Mouse (Mus musculus) embryonic facial prominence, embryonic 11.5 days (tissue): ENCODE data around the gene Cacna1c. TPM values are rescaled to one million over a fixed set of nuclear protein-coding genes. Genes with fewer than 3 reads are reported as not detected.

Experiments used
- ATAC-seq: fragments of 200-750 bp; cut with Nextera tagmentation; replicated peaks from 2 replicates; pipeline ENCODE4 v1.8.0; 2017; ENCODE audit warnings: low read depth; ENCODE audit not compliant: insufficient number of reproducible peaks, low FRiP score, low TSS enrichment
- DNase-seq: peaks from one replicate; pipeline ENCODE4 v3.0.0-alpha.2; 2015; ENCODE audit warnings: low spot score
- H3K27ac ChIP-seq: fragments of 300-500 bp; sonication (generic); replicated peaks from 2 replicates; pipeline ENCODE4 v1.5.1; 2014; ENCODE audit warnings: mild to moderate bottlenecking, low read depth, low read length, control low read depth
- H3K27me3 ChIP-seq: fragments of 300-500 bp; sonication (generic); 2 replicates; pipeline ENCODE4 v1.6.1; 2014; ENCODE audit warnings: mild to moderate bottlenecking, low read length, moderate library complexity, mixed read lengths; ENCODE audit not compliant: control insufficient read depth, insufficient read depth
- H3K36me3 ChIP-seq: fragments of 300-500 bp; sonication (generic); replicated peaks from 2 replicates; pipeline ENCODE4 v1.6.1; 2014; ENCODE audit warnings: low read depth, mild to moderate bottlenecking, low read length, moderate library complexity, mixed read lengths; ENCODE audit not compliant: control insufficient read depth, insufficient read depth
- H3K4me1 ChIP-seq: fragments of 300-500 bp; sonication (generic); 2 replicates; pipeline ENCODE4 v1.6.1; 2014; ENCODE audit warnings: low read length, mixed read lengths; ENCODE audit not compliant: control insufficient read depth, insufficient read depth
- H3K4me2 ChIP-seq: fragments of 300-500 bp; sonication (generic); 2 replicates; pipeline ENCODE4 v1.6.1; 2014; ENCODE audit warnings: low read depth, mild to moderate bottlenecking, control low read depth, low read length, moderate library complexity
- H3K4me3 ChIP-seq: fragments of 300-500 bp; sonication (generic); 2 replicates; pipeline ENCODE4 v1.5.1; 2014; ENCODE audit warnings: low read depth, low read length, control low read depth
- H3K9ac ChIP-seq: fragments of 300-500 bp; sonication (generic); replicated peaks from 2 replicates; pipeline ENCODE4 v1.6.1; 2014; ENCODE audit warnings: mild to moderate bottlenecking, control low read depth, low read length
- H3K9me3 ChIP-seq: fragments of 300-500 bp; sonication (generic); replicated peaks from 2 replicates; pipeline ENCODE4 v1.6.1; 2016; ENCODE audit warnings: mild to moderate bottlenecking, low read length, inconsistent platforms, mixed read lengths; ENCODE audit not compliant: control insufficient read depth
- WGBS: fragments of 180-500 bp; shearing (Covaris S2); extraction: QIAGEN DNeasy Blood & Tissue Kit; methylation state at CpG from one replicate; pipeline ENCODE4 v1.1.7; 2014; 5-methylcytosine and 5-hydroxymethylcytosine counted together
- polyA plus RNA-seq: library from polyadenylated mRNA; unstranded; fragments of >200 nt; fragmentation: Nextera tagmentation; extraction: Ambion mirVana; gene quantifications from 2 replicates; pipeline ENCODE4 v1.2.1, GENCODE M21; 2014

Cacna1c gene
- polyA plus RNA-seq, 1 experiment from 2014 or later: 4.3 TPM

GRCm38 (mm10) chr6:118777457-118777856 is 418.8 kb downstream of the Cacna1c start:
- no peak overlapping the region for H3K4me3 ChIP-seq
- DNase-seq (no peak), ATAC-seq (no peak)
- H3K4me2 ChIP-seq: no peak overlapping the region
- no peaks in the 10 kb centered on the region for H3K4me1 ChIP-seq
- no peak overlapping the region for H3K9ac ChIP-seq
- no peaks in the 10 kb centered on the region for H3K36me3 ChIP-seq
- 65% methylated on average over 8 of the region's 8 CpGs for WGBS
- H3K27ac ChIP-seq: no peak overlapping the region
- H3K9me3 ChIP-seq: no peaks in the 10 kb centered on the region
- no peaks in the 10 kb centered on the region for H3K27me3 ChIP-seq

- Histone ChIP-seq H3K27ac (no peak overlapping the region), H3K36me3 (no peaks in the 10 kb centered on the region), H3K4me3 (no peak overlapping the region), H3K9ac (no peak overlapping the region), H3K4me1 (no peaks in the 10 kb centered on the region), H3K27me3 (no peaks in the 10 kb centered on the region), H3K9me3 (no peaks in the 10 kb centered on the region), H3K4me2 (no peak overlapping the region)
- 81% methylated on average over 9 of the region's 9 CpGs for WGBS
- ATAC-seq: no peak
- DNase-seq: no peak
These were observed 419.8 kb downstream of the Cacna1c start for GRCm38 (mm10) chr6:118776459-118776858.

- H3K9ac ChIP-seq: no peak overlapping the region
- no peak overlapping the region for H3K4me3 ChIP-seq
- no peaks in the 10 kb centered on the region for H3K4me1 ChIP-seq
- H3K9me3 ChIP-seq: no peaks in the 10 kb centered on the region
- DNase-seq (no peak), ATAC-seq (no peak)
- WGBS: 91% methylated on average over 6 of the region's 6 CpGs
- no peak overlapping the region for H3K27ac ChIP-seq
- no peak overlapping the region for H3K4me2 ChIP-seq
- no peaks in the 10 kb centered on the region for H3K27me3 ChIP-seq
- H3K36me3 ChIP-seq: no peaks in the 10 kb centered on the region
These were observed 423.6 kb downstream of the Cacna1c start for GRCm38 (mm10) chr6:118772581-118772980.

- Histone ChIP-seq H3K4me1 (no peaks in the 10 kb centered on the region), H3K4me2 (no peak overlapping the region), H3K4me3 (no peak overlapping the region), H3K27ac (no peak overlapping the region), H3K36me3 (no peaks in the 10 kb centered on the region), H3K9ac (no peak overlapping the region), H3K9me3 (no peaks in the 10 kb centered on the region), H3K27me3 (no peaks in the 10 kb centered on the region)
- DNase-seq: no peak
- no peak for ATAC-seq
- 88% methylated on average over 4 of the region's 4 CpGs for WGBS
These were observed 425.1 kb downstream of the Cacna1c start for GRCm38 (mm10) chr6:118771121-118771520.

GRCm38 (mm10) chr6:118770396-118770795 is 425.8 kb downstream of the Cacna1c start:
- DNase-seq (no peak), ATAC-seq (no peak)
- no peaks in the 10 kb centered on the region for H3K36me3 ChIP-seq
- no peak overlapping the region for H3K4me3 ChIP-seq
- 81% methylated on average over 6 of the region's 6 CpGs for WGBS
- no peak overlapping the region for H3K27ac ChIP-seq
- no peak overlapping the region for H3K9ac ChIP-seq
- H3K4me1 ChIP-seq: no peaks in the 10 kb centered on the region
- H3K4me2 ChIP-seq: no peak overlapping the region
- H3K27me3 ChIP-seq: no peaks in the 10 kb centered on the region
- no peaks in the 10 kb centered on the region for H3K9me3 ChIP-seq

- no peaks in the 10 kb centered on the region for H3K27me3 ChIP-seq
- H3K36me3 ChIP-seq: no peaks in the 10 kb centered on the region
- H3K4me3 ChIP-seq: no peak overlapping the region
- 92% methylated on average over 8 of the region's 8 CpGs for WGBS
- H3K9ac ChIP-seq: no peak overlapping the region
- no peaks in the 10 kb centered on the region for H3K9me3 ChIP-seq
- no peaks in the 10 kb centered on the region for H3K4me1 ChIP-seq
- H3K27ac ChIP-seq: no peak overlapping the region
- ATAC-seq (no peak), DNase-seq (no peak)
- no peak overlapping the region for H3K4me2 ChIP-seq
These were observed 426.4 kb downstream of the Cacna1c start for GRCm38 (mm10) chr6:118769792-118770191.

- H3K4me2 ChIP-seq: no peak overlapping the region
- H3K36me3 ChIP-seq: no peaks in the 10 kb centered on the region
- H3K9me3 ChIP-seq: no peaks in the 10 kb centered on the region
- H3K27me3 ChIP-seq: no peaks in the 10 kb centered on the region
- no peak overlapping the region for H3K9ac ChIP-seq
- 74% methylated on average over 6 of the region's 6 CpGs for WGBS
- DNase-seq: peak; percentile 2
- H3K4me3 ChIP-seq: no peak overlapping the region
- no peak overlapping the region for H3K27ac ChIP-seq
- H3K4me1 ChIP-seq: no peaks in the 10 kb centered on the region
- no peak for ATAC-seq
These were observed 428.5 kb downstream of the Cacna1c start for GRCm38 (mm10) chr6:118767698-118768097.

GRCm38 (mm10) chr6:118765261-118765660 is 431.0 kb downstream of the Cacna1c start:
- Histone ChIP-seq H3K4me1 (no peaks in the 10 kb centered on the region), H3K27ac (no peak overlapping the region), H3K27me3 (no peaks in the 10 kb centered on the region), H3K9me3 (no peaks in the 10 kb centered on the region), H3K4me2 (no peak overlapping the region), H3K36me3 (no peaks in the 10 kb centered on the region), H3K9ac (no peak overlapping the region), H3K4me3 (no peak overlapping the region)
- WGBS: 63% methylated on average over 1 of the region's 1 CpGs
- DNase-seq (no peak), ATAC-seq (no peak)
